Mouse (Mus musculus): ENCODE data around the gene Rnf227. TPM values are rescaled to one million over a fixed set of nuclear protein-coding genes. Genes with fewer than 3 reads are reported as not detected.

The Rnf227 gene
- total and polyA plus RNA-seq, 3 experiments, result 0.21 to 0.30 TPM; not detected in 1

DNA sequence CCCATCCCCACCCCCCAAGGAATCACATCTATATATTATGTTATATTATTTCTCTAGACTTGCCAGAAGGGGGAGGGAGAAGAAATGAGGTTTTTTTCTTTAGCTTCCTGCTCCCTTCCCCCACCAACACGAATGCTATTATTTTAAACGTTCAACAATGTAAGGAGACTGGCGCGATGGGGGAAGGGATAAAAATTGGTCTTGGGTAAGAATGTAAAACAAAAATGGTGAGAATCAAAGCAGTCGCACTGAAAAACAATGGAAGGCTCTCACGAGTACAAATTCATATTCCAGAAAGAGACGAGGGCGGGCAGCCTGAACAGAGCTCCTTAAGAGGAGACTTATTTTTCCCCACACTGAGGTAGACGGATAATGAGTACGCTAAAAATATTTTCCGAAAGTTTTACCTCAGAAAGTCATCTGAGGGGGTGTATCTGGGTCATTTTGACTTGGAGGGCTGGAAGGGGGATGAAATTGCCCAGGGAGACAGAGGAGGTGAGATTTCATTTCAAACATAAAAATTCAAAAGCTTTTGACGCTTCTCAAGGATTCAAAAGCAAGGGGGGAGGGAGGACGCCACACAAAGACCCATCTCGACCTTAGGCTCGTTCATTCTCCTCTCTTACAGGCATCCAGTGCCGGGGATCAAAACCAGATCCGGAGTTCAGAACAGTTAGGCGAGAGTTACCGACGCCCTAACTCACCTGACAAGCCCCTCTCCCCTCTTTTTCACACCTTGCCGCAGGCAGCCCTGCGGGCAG, 26.8 kb downstream of the Rnf227 start (continued):
- TF ChIP-seq MYC (IDR thresholded peaks at IDR 0.05; ENCODE audit: low read depth, low read length) (no peak), IRF4 (IDR thresholded peaks at IDR 0.05; ENCODE audit: low read depth, low read length) (no peak), ZC3H11A (IDR thresholded peaks at IDR 0.05; ENCODE audit: low read depth, low read length) (no peak), NELFE (IDR thresholded peaks at IDR 0.05; ENCODE audit: low read depth, low read length) (no peak), MAZ (IDR thresholded peaks at IDR 0.05; ENCODE audit: low read depth, low read length) (0 out of 2 replicates have a peak, but pooled peaks have one; percentile 21), ELF1 (IDR thresholded peaks at IDR 0.05; ENCODE audit: low read depth, low read length) (no peak; the same call in 1 of the 2 replicates), ETS1 (conservative IDR thresholded peaks at IDR 0.05; ENCODE audit: low read depth, low read length) (peak; percentile 24; the same call in 1 of the 2 replicates), MAX (IDR thresholded peaks at IDR 0.05; ENCODE audit: low read length) (no peak), JUND (conservative IDR thresholded peaks at IDR 0.05; ENCODE audit: low read depth, low read length) (no peak)

DNA sequence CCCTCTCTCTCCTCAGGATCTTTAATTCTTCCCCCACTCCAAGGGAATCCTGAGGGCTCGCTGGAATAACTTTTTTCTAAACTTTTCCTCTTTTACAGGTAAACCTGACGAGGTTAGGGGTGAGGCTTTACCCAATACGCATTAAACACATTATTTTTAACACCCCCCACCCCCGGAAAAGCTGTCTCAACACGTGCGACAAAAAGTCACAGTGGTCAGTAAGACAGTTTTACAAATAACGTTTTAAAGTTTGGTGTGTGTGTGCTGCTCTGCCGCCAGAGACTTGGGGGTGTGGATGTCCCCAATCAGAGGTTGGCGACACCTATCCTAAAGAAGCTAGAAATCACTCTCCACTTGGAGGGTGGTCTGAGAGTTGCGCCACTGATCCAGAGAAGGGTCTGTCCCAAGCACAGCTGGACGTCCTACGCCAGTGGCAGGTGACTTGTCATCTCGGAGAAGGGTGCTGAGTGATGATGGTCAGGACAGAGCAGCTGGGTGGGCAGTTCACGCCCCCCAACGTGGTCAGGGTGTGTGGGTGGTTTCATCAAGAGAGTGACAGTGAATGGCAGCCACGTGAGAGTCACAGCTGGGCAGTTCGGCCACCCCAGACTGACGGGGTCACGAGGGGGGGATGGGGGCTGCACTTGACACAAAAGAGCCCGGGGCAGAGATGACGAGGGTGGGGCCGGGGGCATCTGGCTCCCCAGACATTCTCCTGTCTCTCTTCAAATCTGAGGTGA, 27.5 kb downstream of the Rnf227 start:
- H3K79me2 ChIP-seq (replicated peaks; ENCODE audit: control insufficient read depth, extremely low read depth, insufficient read depth, poor library complexity, severe bottlenecking), result peaks cover 3% of the 10 kb centered on the region; the same call in 1 of the 2 replicates
- TF ChIP-seq SIN3A (IDR thresholded peaks at IDR 0.05; ENCODE audit: low read length), result peak; percentile 79
- TF ChIP-seq CHD1 (IDR thresholded peaks at IDR 0.05; ENCODE audit: low read depth, low read length), result peak; percentile 1; the same call in 1 of the 2 replicates
- peak; percentile 83 for TF ChIP-seq MXI1 (IDR thresholded peaks at IDR 0.05; ENCODE audit: low read depth, low read length)
- peak; percentile 51 for TF ChIP-seq TCF12 (IDR thresholded peaks at IDR 0.05; ENCODE audit: low read depth, low read length)
- TF ChIP-seq E2F4 (IDR thresholded peaks at IDR 0.05; ENCODE audit: insufficient replicate concordance, low read depth, low read length), result no peak
- peak; percentile 83 for TF ChIP-seq BHLHE40 (IDR thresholded peaks at IDR 0.05; ENCODE audit: low read depth, low read length)
- TF ChIP-seq JUND (conservative IDR thresholded peaks at IDR 0.05; ENCODE audit: low read depth, low read length), result no peak
- no peak for TF ChIP-seq ZNF384 (IDR thresholded peaks at IDR 0.05; ENCODE audit: low read depth, low read length)
- TF ChIP-seq ETS1 (conservative IDR thresholded peaks at IDR 0.05; ENCODE audit: low read depth, low read length), result 0 out of 2 replicates have a peak, but pooled peaks have one; percentile 33
- peak; percentile 63; the same call in 1 of the 2 replicates for TF ChIP-seq MYC (IDR thresholded peaks at IDR 0.05; ENCODE audit: low read depth, low read length)
- 0 out of 2 replicates have a peak, but pooled peaks have one; percentile 12 for TF ChIP-seq ELF1 (IDR thresholded peaks at IDR 0.05; ENCODE audit: low read depth, low read length)
- 0 out of 2 replicates have a peak, but pooled peaks have one; percentile 26 for TF ChIP-seq HCFC1 (IDR thresholded peaks at IDR 0.05; ENCODE audit: low read depth, low read length)
- TF ChIP-seq NELFE (IDR thresholded peaks at IDR 0.05; ENCODE audit: low read depth, low read length), result peak; percentile 44; the same call in 1 of the 2 replicates
- TF ChIP-seq MAX (IDR thresholded peaks at IDR 0.05; ENCODE audit: low read length), result peak; percentile 53
- H3K4me1 ChIP-seq (ENCODE audit: control insufficient read depth in 1 of 2, insufficient read depth in 2 of 2), result peaks cover 7 to 40% of the 10 kb centered on the region in 2 experiments

More for the DNA sequence above, 27.5 kb downstream of the Rnf227 start:
- dilution Hi-C loops (cut with MboI; ENCODE audit: extremely low pct_ligation_motif_present, extremely low pct_unique_long_range_greater_than_20kb, low sequenced_read_pairs) (no loop called here), in situ Hi-C loops (cut with MboI; ENCODE audit: low pct_ligation_motif_present, low pct_unique_long_range_greater_than_20kb, low sequenced_read_pairs) (loop anchor here (5.0 kb wide), 2 partner anchors 35 to 100 kb away; no protein-coding TSS in a partner anchor)
- Histone ChIP-seq H3K9ac (ENCODE audit: insufficient read depth, low read depth) (peak overlapping the region; percentile 100), H3K27me3 (replicated peaks) (no peaks in the 10 kb centered on the region), H3K36me3 (replicated peaks in 1 of 2; ENCODE audit: control insufficient read depth in 1 of 2, insufficient read depth in 1 of 2, low read length in 1 of 2) (peaks cover 5 to 39% of the 10 kb centered on the region in 2 experiments), H3K4me2 (ENCODE audit: insufficient read depth, low read depth, poor library complexity, severe bottlenecking) (peak overlapping the region; percentile 96), H3K4me3 (replicated peaks in 1 of 3; ENCODE audit: low read depth in 2 of 3, low read length in 2 of 3, poor library complexity in 1 of 3) (peak overlapping the region; percentile 76 to 84 (median 78)), H3K9me3 (replicated peaks; ENCODE audit: low read length) (no peaks in the 10 kb centered on the region), H3K27ac (ENCODE audit: insufficient read depth, low read depth) (peak overlapping the region; percentile 49)
- DNase-seq (ENCODE audit: extremely low read depth), result peak; percentile 43

Measured in CH12.LX (cell line).